Mouse (Mus musculus) C2C12 (cell line): Measurements from ENCODE around the gene Pidd1.

Source experiments
- CEBPB ChIP-seq: IDR thresholded peaks from one replicate; pipeline ENCODE4 v1.6.1; 2011; ENCODE audit warnings: low read depth, mild to moderate bottlenecking, control low read depth, moderate library complexity
- CTCF ChIP-seq: IDR thresholded peaks from one replicate; pipeline ENCODE4 v1.5.1; 2011; ENCODE audit not compliant: control insufficient read depth, insufficient read depth, insufficient read length
- FOSL1 ChIP-seq: IDR thresholded peaks from one replicate; pipeline ENCODE4 v1.8.0; 2011; ENCODE audit warnings: mild to moderate bottlenecking, low read length; ENCODE audit not compliant: poor library complexity, insufficient read depth, severe bottlenecking
- MAX ChIP-seq: IDR thresholded peaks from one replicate; pipeline ENCODE4 v1.6.1; 2011; ENCODE audit warnings: mild to moderate bottlenecking, control low read depth
- MYOD1 ChIP-seq: IDR thresholded peaks from one replicate; pipeline ENCODE4 v1.6.1; 2011; ENCODE audit warnings: low read depth; ENCODE audit not compliant: control insufficient read depth, insufficient read length
- MYOG ChIP-seq: IDR thresholded peaks from one replicate; pipeline ENCODE4 v1.6.1; 2011; ENCODE audit not compliant: control insufficient read depth, insufficient read length; ENCODE audit errors: extremely low read depth
- USF1 ChIP-seq: IDR thresholded peaks from one replicate; pipeline ENCODE4 v1.6.1; 2011; ENCODE audit warnings: low read depth, mild to moderate bottlenecking, control low read depth, moderate library complexity

DNA sequence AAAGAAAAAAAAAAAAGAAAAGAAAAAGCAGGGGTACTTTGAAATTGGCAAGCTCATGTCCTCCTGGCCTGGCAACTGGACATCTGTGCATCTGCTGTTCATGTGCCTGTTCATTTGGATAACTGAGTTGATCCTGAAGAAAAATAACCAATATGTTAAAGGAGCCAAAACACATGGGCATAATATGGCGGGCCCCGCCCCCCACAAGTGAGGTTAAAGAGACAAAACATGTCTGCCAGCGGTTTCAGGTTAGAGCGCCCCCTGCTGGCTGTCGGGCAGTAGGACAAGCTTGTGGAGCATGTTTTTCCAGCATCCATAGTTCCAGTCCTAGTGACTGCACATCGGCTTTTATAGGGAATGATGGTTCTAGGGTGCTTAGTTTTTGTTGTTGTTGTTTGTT is 49.1 kb downstream of the Pidd1 start:
- TF ChIP-seq CTCF: peak; percentile 74
- TF ChIP-seq USF1: no peak
- no peak for TF ChIP-seq MYOG
- no peak for TF ChIP-seq MYOD1
- TF ChIP-seq MAX: no peak
- TF ChIP-seq CEBPB: no peak
- no peak for TF ChIP-seq FOSL1
